Mouse (Mus musculus) splenic B cell, adult 2 months (primary cell): Measurements from ENCODE around the gene Fxn.

Source experiments
- DNase-seq: peaks from one replicate; pipeline ENCODE4 v3.0.0-alpha.2; 2011; ENCODE audit warnings: low read depth, low spot score
- H3K27me3 ChIP-seq: 2 replicates; pipeline ENCODE4 v1.6.1; 2012; ENCODE audit warnings: mild to moderate bottlenecking, low read length, moderate library complexity, mixed read lengths; ENCODE audit not compliant: control insufficient read depth, poor library complexity, insufficient read depth, severe bottlenecking
- H3K36me3 ChIP-seq: 2 replicates; pipeline ENCODE4 v1.6.1; 2012; ENCODE audit warnings: mild to moderate bottlenecking, low read length, moderate library complexity, mixed read lengths; ENCODE audit not compliant: control insufficient read depth, poor library complexity, insufficient read depth, severe bottlenecking

Fxn gene

GRCm38 (mm10) chr19:24312046-24312445 lies 31.6 kb upstream of the Fxn start:
- Histone ChIP-seq H3K27me3 (no peaks in the 10 kb centered on the region), H3K36me3 (no peaks in the 10 kb centered on the region)
- DNase-seq = no peak

- no peak for DNase-seq
- H3K36me3 ChIP-seq = no peaks in the 10 kb centered on the region
- no peaks in the 10 kb centered on the region for H3K27me3 ChIP-seq
Measured at GRCm38 (mm10) chr19:24308305-24308705, 27.9 kb upstream of the Fxn start.

- Histone ChIP-seq H3K36me3 (no peaks in the 10 kb centered on the region), H3K27me3 (no peaks in the 10 kb centered on the region)
- DNase-seq = no peak
Measured at GRCm38 (mm10) chr19:24307271-24308221, 27.1 kb upstream of the Fxn start.

GRCm38 (mm10) chr19:24306351-24306750 lies 25.9 kb upstream of the Fxn start:
- no peak for DNase-seq
- Histone ChIP-seq H3K36me3 (no peaks in the 10 kb centered on the region), H3K27me3 (no peaks in the 10 kb centered on the region)

GRCm38 (mm10) chr19:24302198-24302597 lies 21.8 kb upstream of the Fxn start:
- DNase-seq = no peak
- no peaks in the 10 kb centered on the region for H3K27me3 ChIP-seq
- H3K36me3 ChIP-seq = no peaks in the 10 kb centered on the region

GRCm38 (mm10) chr19:24301768-24302148 lies 21.4 kb upstream of the Fxn start:
- DNase-seq = no peak
- Histone ChIP-seq H3K27me3 (no peaks in the 10 kb centered on the region), H3K36me3 (no peaks in the 10 kb centered on the region)

GRCm38 (mm10) chr19:24300994-24301767 lies 20.8 kb upstream of the Fxn start:
- no peaks in the 10 kb centered on the region for H3K36me3 ChIP-seq
- H3K27me3 ChIP-seq = no peaks in the 10 kb centered on the region
- peak; percentile 83 for DNase-seq

- Histone ChIP-seq H3K27me3 (no peaks in the 10 kb centered on the region), H3K36me3 (no peaks in the 10 kb centered on the region)
- DNase-seq = no peak
Measured at GRCm38 (mm10) chr19:24293537-24293936, 13.1 kb upstream of the Fxn start.

GRCm38 (mm10) chr19:24284187-24284586 lies 3.8 kb upstream of the Fxn start:
- Histone ChIP-seq H3K27me3 (no peaks in the 10 kb centered on the region), H3K36me3 (no peaks in the 10 kb centered on the region)
- peak; percentile 82 for DNase-seq

- no peak for DNase-seq
- Histone ChIP-seq H3K36me3 (no peaks in the 10 kb centered on the region), H3K27me3 (no peaks in the 10 kb centered on the region)
Measured at GRCm38 (mm10) chr19:24281288-24281980, 1.0 kb upstream of the Fxn start.

GRCm38 (mm10) chr19:24279706-24280600 lies 452 bp downstream of the Fxn start:
- no peaks in the 10 kb centered on the region for H3K36me3 ChIP-seq
- DNase-seq = peak; percentile 78
- H3K27me3 ChIP-seq = no peaks in the 10 kb centered on the region

- DNase-seq = no peak
- Histone ChIP-seq H3K27me3 (no peaks in the 10 kb centered on the region), H3K36me3 (no peaks in the 10 kb centered on the region)
Measured at GRCm38 (mm10) chr19:24278859-24279258, 1.5 kb downstream of the Fxn start.

- H3K27me3 ChIP-seq = no peaks in the 10 kb centered on the region
- no peak for DNase-seq
- no peaks in the 10 kb centered on the region for H3K36me3 ChIP-seq
Measured at GRCm38 (mm10) chr19:24274281-24274680, 6.1 kb downstream of the Fxn start.
